Mouse (Mus musculus): ENCODE measurements around the gene Tacr2. TPM values are rescaled to one million over a fixed set of nuclear protein-coding genes. Genes with fewer than 3 reads are reported as not detected.

Gene Tacr2
- polyA plus RNA-seq (2016; fragmentation: Nextera tagmentation; extraction: Ambion mirVana) = not detected in 2 replicates

DNA sequence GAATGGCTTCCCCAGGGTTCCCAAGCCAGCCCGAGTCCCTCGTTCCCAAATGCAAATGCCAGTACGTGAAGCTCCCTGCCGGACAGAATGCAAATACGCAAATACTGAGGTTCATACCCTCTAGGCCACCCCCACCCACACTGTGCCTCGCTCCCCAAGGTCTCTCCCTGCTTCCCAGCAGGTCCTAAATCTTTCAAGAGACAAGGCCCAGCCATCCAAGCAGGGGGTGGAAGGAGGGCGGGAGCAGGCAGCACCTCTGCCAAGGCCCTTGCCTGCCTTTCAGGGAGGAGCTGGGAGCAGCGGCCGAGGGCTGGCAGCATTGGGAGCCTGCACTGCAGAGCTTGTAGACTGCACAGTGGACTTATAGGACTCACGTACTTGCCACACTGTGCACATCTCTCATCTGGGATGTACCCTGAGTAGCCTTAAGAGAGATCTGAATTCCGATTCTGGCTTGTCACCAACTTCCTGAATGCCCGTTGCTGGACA lies at the start of gene Tacr2:
Gene Tacr2 (plus strand): TSS at position 439 of the 489 bp plus-strand sequence.
- WGBS = 51% methylated on average over 12 of the region's 12 CpGs
- Histone ChIP-seq H3K4me1 (peaks cover 3% of the 10 kb centered on the region; the same call in 1 of the 2 replicates), H3K36me3 (no peaks in the 10 kb centered on the region), H3K4me3 (no peak within 1 kb of the TSS), H3K9me3 (replicated peaks) (no peaks in the 10 kb centered on the region), H3K27me3 (ENCODE audit: low read depth, poor library complexity, severe bottlenecking) (peaks cover 13% of the 10 kb centered on the region), H3K27ac (no peak within 1 kb of the TSS)
- DNase-seq (ENCODE audit: low spot score) = no peak

DNA sequence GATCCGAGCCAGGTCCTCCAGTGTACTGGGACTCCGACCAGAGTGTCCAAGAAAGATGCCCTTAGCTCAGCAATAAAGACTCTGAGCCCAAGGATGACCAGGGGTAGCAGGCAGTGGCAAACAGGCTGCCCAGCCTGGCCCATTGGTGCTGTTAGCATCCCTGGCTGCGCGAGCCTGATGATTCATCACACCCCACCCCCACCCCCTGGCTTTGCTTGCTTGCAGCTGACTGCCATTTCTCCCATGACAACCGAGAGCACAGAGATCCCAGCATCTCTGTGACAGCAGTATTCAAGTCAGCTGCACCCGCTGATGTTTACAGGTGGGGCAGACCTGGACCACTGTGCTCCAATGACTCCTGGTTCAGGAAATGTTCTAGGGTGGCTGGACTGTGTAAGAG lies 49.7 kb upstream of the Tacr2 start:
- 78% methylated on average over 6 of the region's 6 CpGs for WGBS
- Histone ChIP-seq H3K27me3 (ENCODE audit: low read depth, poor library complexity, severe bottlenecking) (peaks cover 15% of the 10 kb centered on the region; the same call in 1 of the 2 replicates), H3K9me3 (replicated peaks) (no peaks in the 10 kb centered on the region)

DNA sequence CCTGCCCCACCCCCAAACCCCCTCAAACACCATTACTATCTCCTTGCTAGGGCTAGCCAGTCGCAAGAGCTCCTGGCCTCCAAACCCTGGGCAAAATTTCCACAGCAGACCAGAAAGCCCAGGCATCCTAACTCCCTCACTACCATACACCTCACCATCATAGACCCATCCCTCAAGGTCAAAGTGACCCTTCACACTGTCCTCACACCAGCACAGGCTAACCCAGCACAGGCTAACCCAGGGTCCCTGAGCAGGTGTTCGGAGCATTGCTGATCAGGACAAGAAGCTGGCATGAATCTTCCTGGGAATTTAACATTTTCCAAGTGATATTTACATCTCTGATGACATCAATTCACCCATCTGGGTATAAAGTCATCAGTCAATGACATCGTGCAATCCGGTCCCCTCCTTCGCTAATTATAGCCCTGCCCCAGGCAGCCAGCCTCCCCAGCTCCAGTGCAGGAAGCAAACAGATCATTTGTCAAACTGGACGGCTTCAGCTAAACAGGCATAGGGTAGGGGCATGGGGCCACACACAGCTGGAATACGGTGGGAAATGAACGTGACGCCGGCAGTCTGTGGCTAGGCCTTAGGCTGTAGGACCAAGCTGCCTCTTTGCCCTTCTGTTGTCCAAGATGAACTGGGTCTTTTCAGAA lies 43.9 kb upstream of the Tacr2 start:
- no peaks in the 10 kb centered on the region for H3K9me3 ChIP-seq (replicated peaks)
- no peak overlapping the region for H3K27ac ChIP-seq
- H3K4me1 ChIP-seq = peaks cover 21% of the 10 kb centered on the region
- peaks cover 16% of the 10 kb centered on the region; the same call in 1 of the 2 replicates for H3K27me3 ChIP-seq (ENCODE audit: low read depth, poor library complexity, severe bottlenecking)
- H3K36me3 ChIP-seq = no peaks in the 10 kb centered on the region
- DNase-seq (ENCODE audit: low spot score) = no peak
- no peak overlapping the region for H3K4me3 ChIP-seq
- WGBS = 25% methylated on average over 10 of the region's 10 CpGs

More for the DNA sequence above, 49.7 kb upstream of the Tacr2 start:
- Histone ChIP-seq H3K36me3 (no peaks in the 10 kb centered on the region), H3K4me1 (no peaks in the 10 kb centered on the region), H3K4me3 (no peak overlapping the region), H3K27ac (no peak overlapping the region)
- no peak for DNase-seq (ENCODE audit: low spot score)

DNA sequence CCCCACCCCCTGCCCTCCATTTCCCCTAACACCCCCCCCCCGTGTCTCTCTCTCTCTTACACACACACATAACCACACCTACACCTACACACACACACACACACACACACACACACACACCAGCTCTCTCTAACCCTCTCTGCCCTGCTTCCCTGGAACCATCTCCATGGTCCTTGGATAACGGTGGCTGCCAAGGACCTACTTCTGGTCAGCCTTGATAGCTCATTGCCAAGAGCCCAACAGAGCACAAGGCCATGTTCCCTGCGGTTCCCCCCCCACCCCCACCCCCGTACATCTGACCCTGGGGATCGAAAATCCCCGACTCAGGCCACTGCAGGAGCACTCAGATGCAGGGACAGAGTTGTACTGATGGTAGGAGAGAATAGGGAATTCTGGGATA lies 40.9 kb upstream of the Tacr2 start:
- Histone ChIP-seq H3K4me1 (peaks cover 21% of the 10 kb centered on the region), H3K27me3 (ENCODE audit: low read depth, poor library complexity, severe bottlenecking) (peaks cover 14% of the 10 kb centered on the region; the same call in 1 of the 2 replicates), H3K9me3 (replicated peaks) (no peaks in the 10 kb centered on the region), H3K27ac (no peak overlapping the region), H3K4me3 (no peak overlapping the region), H3K36me3 (no peaks in the 10 kb centered on the region)
- DNase-seq (ENCODE audit: low spot score) = no peak
- WGBS = 63% methylated on average over 6 of the region's 6 CpGs

DNA sequence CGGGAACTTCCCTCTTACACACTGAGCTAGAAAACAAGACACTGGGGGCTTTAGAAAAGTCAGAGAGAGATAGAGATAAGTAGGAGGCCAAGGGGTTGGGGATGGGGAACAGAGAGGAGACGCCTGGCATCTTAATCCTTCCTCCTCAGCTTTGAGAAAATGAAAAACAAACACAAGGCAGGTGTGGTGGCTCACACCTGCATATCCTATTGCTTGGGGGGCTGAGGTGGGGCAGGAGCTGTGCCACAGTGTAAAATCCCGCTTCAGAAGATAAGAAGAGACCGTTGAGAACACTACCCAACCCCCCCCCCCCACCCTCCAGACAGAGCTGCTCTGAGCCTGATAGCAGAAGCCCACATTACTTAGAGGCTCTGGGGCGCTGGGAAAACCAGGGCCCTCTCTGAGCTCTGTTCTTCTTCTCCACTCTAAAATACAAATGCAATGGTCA lies 37.0 kb upstream of the Tacr2 start:
- 50% methylated on average over 5 of the region's 5 CpGs for WGBS
- no peak for DNase-seq (ENCODE audit: low spot score)
- Histone ChIP-seq H3K4me1 (peaks cover 9% of the 10 kb centered on the region; the same call in 1 of the 2 replicates), H3K9me3 (replicated peaks) (no peaks in the 10 kb centered on the region), H3K36me3 (no peaks in the 10 kb centered on the region), H3K4me3 (no peak overlapping the region), H3K27me3 (ENCODE audit: low read depth, poor library complexity, severe bottlenecking) (no peaks in the 10 kb centered on the region), H3K27ac (no peak overlapping the region)

DNA sequence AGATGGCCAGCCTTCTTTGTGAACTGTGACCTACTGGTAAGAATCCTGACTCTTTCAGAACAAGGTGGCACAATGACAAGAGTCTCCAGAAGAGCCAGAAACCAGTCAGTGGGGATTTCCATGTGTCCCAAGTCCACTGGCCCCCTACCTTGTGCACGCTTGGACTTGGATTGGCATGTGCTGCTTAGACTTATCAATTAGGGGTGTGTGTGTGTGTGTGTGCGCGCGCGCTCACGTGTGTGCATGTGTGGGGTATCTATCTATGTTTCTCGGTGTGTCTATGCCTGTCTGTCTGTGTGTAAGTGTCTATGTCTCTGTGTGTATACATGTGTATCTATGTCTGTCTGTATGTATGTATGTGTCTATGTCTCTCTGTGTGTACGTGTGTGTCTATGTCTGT lies 36.6 kb upstream of the Tacr2 start:
- Histone ChIP-seq H3K36me3 (no peaks in the 10 kb centered on the region), H3K4me3 (no peak overlapping the region), H3K27me3 (ENCODE audit: low read depth, poor library complexity, severe bottlenecking) (no peaks in the 10 kb centered on the region), H3K4me1 (peaks cover 4% of the 10 kb centered on the region; the same call in 1 of the 2 replicates), H3K27ac (no peak overlapping the region), H3K9me3 (replicated peaks) (no peaks in the 10 kb centered on the region)
- DNase-seq (ENCODE audit: low spot score) = no peak
- WGBS = 92% methylated on average over 8 of the region's 8 CpGs

DNA sequence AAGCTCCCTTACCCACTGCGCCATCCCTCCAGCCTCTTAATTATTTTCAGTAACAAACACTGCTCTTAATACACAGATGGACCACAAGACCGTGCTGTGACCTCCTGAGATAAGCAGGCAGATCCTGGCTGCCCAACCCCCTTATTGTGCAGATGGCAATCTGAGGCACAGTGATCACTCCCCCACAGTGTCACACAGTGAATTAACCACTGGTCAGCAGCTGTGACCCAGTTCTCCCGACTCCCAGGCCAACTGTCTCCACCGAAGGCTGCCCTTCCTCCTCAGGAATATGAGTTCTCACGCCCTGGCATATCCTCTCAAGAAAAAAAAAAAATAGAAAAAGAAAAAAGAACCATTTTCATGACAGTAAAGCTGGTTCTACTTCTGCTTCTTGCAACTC lies 35.6 kb upstream of the Tacr2 start:
- H3K36me3 ChIP-seq = no peaks in the 10 kb centered on the region
- no peaks in the 10 kb centered on the region for H3K4me1 ChIP-seq
- no peaks in the 10 kb centered on the region for H3K27me3 ChIP-seq (ENCODE audit: low read depth, poor library complexity, severe bottlenecking)
- no peak overlapping the region for H3K4me3 ChIP-seq
- WGBS = 68% methylated on average over 5 of the region's 5 CpGs
- H3K9me3 ChIP-seq (replicated peaks) = no peaks in the 10 kb centered on the region
- H3K27ac ChIP-seq = peak overlapping the region; percentile 53; the same call in 1 of the 2 replicates
- no peak for DNase-seq (ENCODE audit: low spot score)

DNA sequence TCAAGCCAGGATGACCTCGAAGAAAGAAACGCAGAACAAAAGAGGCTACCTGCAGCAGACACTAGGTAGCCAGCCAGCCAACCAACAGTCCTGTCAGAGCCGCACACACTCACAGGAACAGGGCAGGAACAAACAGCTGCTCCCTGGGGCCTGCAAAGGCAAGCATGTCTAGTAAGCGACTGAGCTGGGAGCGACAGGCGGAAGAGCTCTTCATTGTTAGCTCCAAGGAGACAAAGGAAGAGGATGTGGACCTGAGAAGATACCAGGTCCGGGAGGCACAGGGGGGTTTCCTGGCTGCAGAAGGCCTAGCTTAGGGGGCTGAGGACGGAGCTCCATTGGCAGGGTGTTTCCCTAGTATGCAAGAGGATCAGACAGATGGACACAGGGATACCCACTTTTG lies 35.0 kb upstream of the Tacr2 start:
- H3K27ac ChIP-seq = 0 out of 2 replicates have a peak overlapping the region, but pooled peaks have one; percentile 53
- no peak for DNase-seq (ENCODE audit: low spot score)
- no peak overlapping the region for H3K4me3 ChIP-seq

DNA sequence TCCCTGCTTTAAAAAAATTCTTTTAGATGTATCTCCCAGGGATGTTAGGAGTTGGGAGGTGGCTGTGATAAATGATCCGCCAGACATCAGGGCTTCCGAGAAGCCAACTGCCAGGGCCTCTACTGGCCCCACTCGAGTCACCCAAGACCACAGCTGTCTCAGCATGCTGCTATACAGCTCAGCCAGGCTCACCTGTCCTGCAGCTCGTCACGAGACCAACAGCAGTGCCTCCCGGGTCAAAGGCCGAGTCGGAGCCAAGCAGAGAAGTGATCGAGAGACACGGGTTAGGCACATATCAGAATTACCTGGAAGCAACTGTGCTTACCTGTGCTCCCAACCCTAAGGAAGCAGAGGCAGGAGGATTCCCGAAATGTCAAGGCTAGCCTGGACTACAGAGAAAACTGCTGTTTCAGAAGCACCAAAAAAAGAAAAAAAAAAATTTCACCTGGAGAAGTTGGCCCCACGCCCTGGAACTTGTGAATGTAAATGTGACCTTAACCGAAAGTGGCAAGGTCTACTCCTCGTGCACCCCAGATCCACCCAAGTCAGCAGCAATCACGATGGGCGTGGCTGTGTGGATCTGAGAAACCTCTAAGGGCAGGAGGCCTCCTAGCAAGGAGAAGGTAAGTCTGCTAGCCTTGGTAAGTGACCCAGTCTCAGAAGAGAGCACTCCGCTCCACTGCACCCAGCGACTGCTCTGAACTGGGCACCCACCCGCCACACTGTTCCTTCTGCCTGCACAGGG lies 34.0 kb upstream of the Tacr2 start:
- no peaks in the 10 kb centered on the region for H3K36me3 ChIP-seq
- 0 out of 2 replicates have a peak, but pooled peaks cover 6% of the 10 kb centered on the region for H3K4me1 ChIP-seq
- no peak overlapping the region for H3K27ac ChIP-seq
- no peak overlapping the region for H3K4me3 ChIP-seq
- H3K9me3 ChIP-seq (replicated peaks) = no peaks in the 10 kb centered on the region
- no peaks in the 10 kb centered on the region for H3K27me3 ChIP-seq (ENCODE audit: low read depth, poor library complexity, severe bottlenecking)
- no peak for DNase-seq (ENCODE audit: low spot score)
- WGBS = 82% methylated on average over 19 of the region's 19 CpGs

More for the DNA sequence above, 35.0 kb upstream of the Tacr2 start:
- Histone ChIP-seq H3K4me1 (no peaks in the 10 kb centered on the region), H3K27me3 (ENCODE audit: low read depth, poor library complexity, severe bottlenecking) (no peaks in the 10 kb centered on the region), H3K9me3 (replicated peaks) (no peaks in the 10 kb centered on the region), H3K36me3 (no peaks in the 10 kb centered on the region)
- WGBS = 83% methylated on average over 8 of the region's 8 CpGs

DNA sequence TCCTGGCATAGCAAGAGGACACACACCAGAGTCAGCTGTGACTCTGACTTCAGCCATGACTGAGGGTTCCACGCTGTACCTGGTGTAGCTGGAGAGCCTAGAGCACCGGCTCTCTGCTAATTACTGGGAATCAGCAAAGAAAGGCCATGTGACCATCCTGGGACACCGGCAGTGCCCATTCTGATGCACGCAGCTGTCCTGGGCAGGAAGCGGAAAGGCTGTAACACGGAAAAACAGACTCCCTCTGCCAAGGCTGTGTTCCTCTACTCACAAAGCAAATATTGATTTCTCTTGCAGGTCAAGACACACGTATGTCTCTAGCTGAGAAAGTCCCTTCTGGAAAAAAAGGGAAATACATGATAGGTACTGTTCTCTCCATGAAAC lies 33.5 kb upstream of the Tacr2 start:
- H3K27me3 ChIP-seq (ENCODE audit: low read depth, poor library complexity, severe bottlenecking) = no peaks in the 10 kb centered on the region
- H3K27ac ChIP-seq = no peak overlapping the region
- H3K4me1 ChIP-seq = peaks cover 6% of the 10 kb centered on the region; the same call in 1 of the 2 replicates
- no peak overlapping the region for H3K4me3 ChIP-seq
- 83% methylated on average over 7 of the region's 7 CpGs for WGBS
- no peaks in the 10 kb centered on the region for H3K9me3 ChIP-seq (replicated peaks)
- DNase-seq (ENCODE audit: low spot score) = no peak
- H3K36me3 ChIP-seq = no peaks in the 10 kb centered on the region

DNA sequence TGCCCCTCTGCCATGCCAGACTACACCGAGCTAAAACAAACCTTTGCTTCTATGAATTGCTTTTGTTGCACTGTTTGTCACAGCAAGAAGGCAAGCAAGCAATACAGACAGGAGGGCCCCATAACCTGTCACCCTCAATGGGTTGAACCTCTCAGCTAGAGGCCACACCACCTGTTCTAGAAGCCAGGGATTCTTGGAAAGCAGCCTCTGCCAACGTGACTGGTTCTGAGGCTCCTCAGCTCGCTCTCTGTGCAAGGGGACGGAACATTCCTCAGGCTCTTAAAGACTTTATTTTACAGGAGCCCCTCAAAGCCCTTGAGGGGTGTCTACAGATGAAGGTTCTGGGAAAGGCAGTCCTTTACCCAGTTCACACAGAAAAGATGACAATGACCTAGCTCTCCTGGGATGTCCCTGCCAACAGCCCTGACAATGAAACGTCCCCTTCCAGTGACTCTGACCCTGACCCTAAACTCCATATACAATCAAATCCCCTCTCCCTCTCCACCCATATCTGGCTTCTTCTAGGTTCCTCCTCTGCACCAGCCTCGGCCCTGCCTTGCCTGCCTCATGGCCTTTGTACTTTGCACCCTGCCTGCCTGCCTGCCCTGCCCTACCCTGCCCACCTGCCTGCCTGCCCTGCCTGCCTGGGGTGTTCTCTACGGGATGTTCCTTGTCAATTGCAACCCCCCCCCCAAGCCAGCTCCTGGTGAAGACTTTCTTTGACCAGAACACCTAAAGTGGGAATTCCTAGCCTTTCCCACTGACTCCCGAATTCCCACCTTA lies 31.3 kb upstream of the Tacr2 start:
- no peak overlapping the region for H3K4me3 ChIP-seq
- H3K4me1 ChIP-seq = peaks cover 22% of the 10 kb centered on the region
- no peaks in the 10 kb centered on the region for H3K27me3 ChIP-seq (ENCODE audit: low read depth, poor library complexity, severe bottlenecking)
- no peak overlapping the region for H3K27ac ChIP-seq
- H3K9me3 ChIP-seq (replicated peaks) = no peaks in the 10 kb centered on the region
- no peaks in the 10 kb centered on the region for H3K36me3 ChIP-seq
- WGBS = 79% methylated on average over 8 of the region's 8 CpGs
- no peak for DNase-seq (ENCODE audit: low spot score)

DNA sequence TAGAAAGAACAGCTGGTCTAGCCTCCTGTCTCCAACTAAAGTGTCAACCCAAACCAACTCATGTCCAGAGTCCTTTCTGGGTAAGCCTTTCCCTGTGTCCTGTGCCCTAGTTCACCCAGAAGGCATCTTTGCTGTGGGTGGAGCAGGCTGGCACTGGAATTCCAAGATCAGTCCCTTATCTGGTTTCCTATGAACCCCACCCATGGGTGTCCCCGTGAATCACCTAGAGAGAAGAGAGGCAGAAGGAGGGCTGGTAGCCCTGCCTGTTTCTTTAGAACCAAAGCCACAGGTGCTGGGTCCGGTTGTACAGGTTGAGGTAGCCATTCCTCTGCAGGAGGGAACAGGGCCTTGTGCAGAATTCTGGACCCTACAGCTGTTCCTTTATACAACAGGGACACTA lies 30.6 kb upstream of the Tacr2 start:
- Histone ChIP-seq H3K9me3 (replicated peaks) (no peaks in the 10 kb centered on the region), H3K36me3 (no peaks in the 10 kb centered on the region), H3K4me3 (no peak overlapping the region), H3K27me3 (ENCODE audit: low read depth, poor library complexity, severe bottlenecking) (no peaks in the 10 kb centered on the region), H3K4me1 (peaks cover 28% of the 10 kb centered on the region), H3K27ac (no peak overlapping the region)
- 90% methylated on average over 2 of the region's 2 CpGs for WGBS
- DNase-seq (ENCODE audit: low spot score) = no peak

All from limb, embryonic 10.5 days (tissue).